Mouse (Mus musculus): ENCODE measurements around the gene Htra3. TPM values are rescaled to one million over a fixed set of nuclear protein-coding genes. Genes with fewer than 3 reads are reported as not detected.

Gene Htra3
- total RNA-seq, 2 experiments from 2014 or later, result 3.8 to 7.3 TPM

GRCm38 (mm10) chr5:35652319-35652718 lies 27.3 kb downstream of the Htra3 start:
- DNase-seq, result no peak

GRCm38 (mm10) chr5:35648230-35648629 lies 31.4 kb downstream of the Htra3 start:
- DNase-seq, result no peak

- DNase-seq, result no peak
Observed at GRCm38 (mm10) chr5:35647562-35647961, 32.0 kb downstream of the Htra3 start.

- no peak for DNase-seq
Observed at GRCm38 (mm10) chr5:35646927-35647326, 32.7 kb downstream of the Htra3 start.

GRCm38 (mm10) chr5:35645938-35646493 lies 33.6 kb downstream of the Htra3 start:
- peak; percentile 38 for DNase-seq

GRCm38 (mm10) chr5:35644082-35644481 lies 35.5 kb downstream of the Htra3 start:
- no peak for DNase-seq

- no peak for DNase-seq
Observed at GRCm38 (mm10) chr5:35643401-35644048, 36.1 kb downstream of the Htra3 start.

GRCm38 (mm10) chr5:35641961-35642584 lies 37.5 kb downstream of the Htra3 start:
- no peak for DNase-seq

- DNase-seq, result no peak
Observed at GRCm38 (mm10) chr5:35636016-35636415, 43.6 kb downstream of the Htra3 start.

GRCm38 (mm10) chr5:35632841-35633240 lies 46.7 kb downstream of the Htra3 start:
- no peak for DNase-seq

- DNase-seq, result no peak
Observed at GRCm38 (mm10) chr5:35631755-35632154, 47.8 kb downstream of the Htra3 start.

- no peak for DNase-seq
Observed at GRCm38 (mm10) chr5:35631224-35631623, 48.4 kb downstream of the Htra3 start.

GRCm38 (mm10) chr5:35630706-35631105 lies 48.9 kb downstream of the Htra3 start:
- no peak for DNase-seq

GRCm38 (mm10) chr5:35629333-35629732 lies 50.2 kb downstream of the Htra3 start:
- no peak for DNase-seq

GRCm38 (mm10) chr5:35628685-35629084 lies 50.9 kb downstream of the Htra3 start:
- peak; percentile 47 to 48 for DNase-seq

GRCm38 (mm10) chr5:35627307-35627840 lies 52.2 kb downstream of the Htra3 start:
- DNase-seq, result no peak

- no peak for DNase-seq
Observed at GRCm38 (mm10) chr5:35626408-35626807, 53.2 kb downstream of the Htra3 start.

GRCm38 (mm10) chr5:35624751-35625239 lies 54.8 kb downstream of the Htra3 start:
- no peak for DNase-seq

GRCm38 (mm10) chr5:35623831-35624230 lies 55.8 kb downstream of the Htra3 start:
- no peak for DNase-seq

- peak; percentile 11 to 16 for DNase-seq
Observed at GRCm38 (mm10) chr5:35621114-35621513, 58.5 kb downstream of the Htra3 start.

GRCm38 (mm10) chr5:35616943-35617342 lies 62.6 kb downstream of the Htra3 start:
- no peak for DNase-seq

- no peak for DNase-seq
Observed at GRCm38 (mm10) chr5:35612722-35613121, 66.9 kb downstream of the Htra3 start.

GRCm38 (mm10) chr5:35611900-35612299 lies 67.7 kb downstream of the Htra3 start:
- peak; percentile 23 to 30 for DNase-seq

GRCm38 (mm10) chr5:35611170-35611569 lies 68.4 kb downstream of the Htra3 start:
- no peak for DNase-seq
